Mouse (Mus musculus): Measurements from ENCODE around the gene Nek5. TPM values are rescaled to one million over a fixed set of nuclear protein-coding genes. Genes with fewer than 3 reads are reported as not detected.

Nek5 gene
- total RNA-seq, 2 experiments from 2014 or later = not detected

GRCm38 (mm10) chr8:22025241-22025640, 99.6 kb downstream of the Nek5 start:
- ATAC-seq (replicated peaks; ENCODE audit: poor library complexity) = no peak

Other genes starting within 250 kb of the Nek5 start
- not detected in 2 replicates for gene Defb9, start 239.6 kb downstream of the Nek5 start, total RNA-seq (2015)
- gene Defb9, start 239.6 kb downstream of the Nek5 start, total RNA-seq (2017) = not detected in 2 replicates
- gene Defb11, start 218.6 kb downstream of the Nek5 start, total RNA-seq (2015) = not detected in 2 replicates
- gene Defb11, start 218.6 kb downstream of the Nek5 start, total RNA-seq (2017) = not detected in 2 replicates
- gene Defb15, start 192.3 kb downstream of the Nek5 start, total RNA-seq (2015) = not detected in 2 replicates
- gene Defb15, start 192.3 kb downstream of the Nek5 start, total RNA-seq (2017) = not detected in 2 replicates
- not detected in 2 replicates for gene Defb35, start 186.7 kb downstream of the Nek5 start, total RNA-seq (2015)
- not detected in 2 replicates for gene Defb35, start 186.7 kb downstream of the Nek5 start, total RNA-seq (2017)
- not detected in 2 replicates for gene Defb13, start 178.3 kb downstream of the Nek5 start, total RNA-seq (2015)
- gene Defb13, start 178.3 kb downstream of the Nek5 start, total RNA-seq (2017) = not detected in 2 replicates
- gene Fam90a1a, start 166.3 kb downstream of the Nek5 start, total RNA-seq (2015) = not detected in 2 replicates
- gene Fam90a1a, start 166.3 kb downstream of the Nek5 start, total RNA-seq (2017) = not detected in 2 replicates
- gene Ccdc70, start 155.3 kb downstream of the Nek5 start, total RNA-seq (2015) = not detected in 2 replicates
- gene Ccdc70, start 155.3 kb downstream of the Nek5 start, total RNA-seq (2017) = not detected in 2 replicates
- gene Atp7b, start 64.7 kb downstream of the Nek5 start, total RNA-seq (2015) = 3.6 and 5.1 TPM in 2 replicates
- 2.1 and 3.9 TPM in 2 replicates for gene Atp7b, start 64.7 kb downstream of the Nek5 start, total RNA-seq (2017)
- gene Alg11, start 64.3 kb downstream of the Nek5 start, total RNA-seq (2015) = 11.2 and 11.8 TPM in 2 replicates
- gene Alg11, start 64.3 kb downstream of the Nek5 start, total RNA-seq (2017) = 11.4 and 15.4 TPM in 2 replicates
- gene Nek3, start 41.4 kb upstream of the Nek5 start, total RNA-seq (2015) = 2.3 and 3.7 TPM in 2 replicates
- 2.8 and 5.0 TPM in 2 replicates for gene Nek3, start 41.4 kb upstream of the Nek5 start, total RNA-seq (2017)
- gene Ckap2, start 60.8 kb upstream of the Nek5 start, total RNA-seq (2015) = 44.7 and 46.0 TPM in 2 replicates
- gene Ckap2, start 60.8 kb upstream of the Nek5 start, total RNA-seq (2017) = 33.6 and 36.4 TPM in 2 replicates
- gene Vps36, start 67.8 kb upstream of the Nek5 start, total RNA-seq (2015) = 37.9 and 44.6 TPM in 2 replicates
- gene Vps36, start 67.8 kb upstream of the Nek5 start, total RNA-seq (2017) = 43.3 and 45.3 TPM in 2 replicates
- 1.8 and 2.2 TPM in 2 replicates for gene Thsd1, start 102.3 kb upstream of the Nek5 start, total RNA-seq (2015)
- 0.92 and 1.9 TPM in 2 replicates for gene Thsd1, start 102.3 kb upstream of the Nek5 start, total RNA-seq (2017)
- not detected in 2 replicates for gene Tpte, start 158.4 kb upstream of the Nek5 start, total RNA-seq (2015)
- not detected in 2 replicates for gene Tpte, start 158.4 kb upstream of the Nek5 start, total RNA-seq (2017)